Comparison of ENCODE assay signal across 9 mouse cellular contexts in the genomic region with DNA sequence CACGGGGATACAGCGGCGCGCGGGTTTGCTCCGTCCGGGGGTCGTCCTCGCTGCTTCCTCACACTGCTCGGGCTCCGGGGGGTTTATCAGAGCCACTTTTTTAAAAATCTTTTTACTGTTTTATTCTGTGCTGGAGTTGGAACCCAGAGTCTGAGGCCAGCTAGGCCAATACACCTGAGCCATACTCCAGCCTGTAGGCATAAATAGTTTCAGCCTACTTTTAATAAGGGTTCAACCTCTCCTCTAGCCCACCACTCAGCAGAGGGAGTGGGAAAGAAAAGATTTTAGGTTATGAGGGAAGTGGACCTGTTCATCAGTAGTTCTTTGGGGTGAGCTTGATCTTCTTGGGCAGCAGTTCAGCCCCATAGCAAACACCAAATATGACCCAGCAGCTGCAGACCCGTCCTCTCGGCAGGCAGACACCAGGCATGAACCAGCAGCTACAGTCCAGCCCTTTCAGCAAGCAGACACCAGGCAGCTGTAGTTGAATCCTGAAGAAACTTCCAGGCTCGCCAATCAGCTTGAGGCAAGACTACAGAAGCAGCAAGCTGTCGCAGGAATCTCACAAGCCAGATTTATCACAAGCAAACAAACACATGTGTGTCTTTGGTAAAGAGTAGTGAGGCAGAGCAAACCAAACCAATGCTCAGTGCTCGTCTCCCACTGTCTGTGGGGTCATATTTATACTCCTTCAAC. TPM values are rescaled to one million over a fixed set of nuclear protein-coding genes. Genes with fewer than 3 reads are reported as not detected.
DNase-seq lines count a peak whose midpoint lies in the region; ATAC-seq and TF ChIP-seq lines count a peak whose summit lies in the region.
"Had no signal": no experiment of that assay in that cellular context is flagged by ENCODE, and none has a peak within 500 bp of the region (broad histone marks: within the 10 kb centered on the region; RNA-seq: fewer than 3 reads in every experiment).

A gene (minus strand): TSS at position 51 of the 696 bp plus-strand sequence.

- no peaks in the 10 kb centered on the region for H3K9me3 ChIP-seq in intestine, embryonic 14.5 days (ENCODE audit: control insufficient read depth, low read length)
- H3K9me3 ChIP-seq in intestine, postnatal 0 days (ENCODE audit: control insufficient read depth) = no peaks in the 10 kb centered on the region
- no peaks in the 10 kb centered on the region for H3K9me3 ChIP-seq in G1E (replicated peaks)
- no peaks in the 10 kb centered on the region for H3K9me3 ChIP-seq in limb, embryonic 13.5 days

- TF ChIP-seq CTCF in intestine, postnatal 0 days (IDR thresholded peaks at IDR 0.05; ENCODE audit: low read depth) = no peak
- no peak for TF ChIP-seq CTCF in G1E (IDR thresholded peaks at IDR 0.05; ENCODE audit: low read depth, low read length)
- no peak for TF ChIP-seq CTCF in layer of hippocampus, adult 2 months (conservative IDR thresholded peaks at IDR 0.05)

- H3K4me3 ChIP-seq in intestine, embryonic 14.5 days (ENCODE audit: low read depth, low read length) = no peak within 1 kb of the TSS
- no peak within 1 kb of the TSS for H3K4me3 ChIP-seq in intestine, postnatal 0 days (ENCODE audit: low read depth, low read length)
- no peak within 1 kb of the TSS for H3K4me3 ChIP-seq in G1E (ENCODE audit: low read depth, low read length)
- no peak within 1 kb of the TSS for H3K4me3 ChIP-seq in limb, embryonic 13.5 days
- no peak within 1 kb of the TSS for H3K4me3 ChIP-seq in layer of hippocampus, adult 2 months

- H3K36me3 ChIP-seq in intestine, embryonic 14.5 days (ENCODE audit: control insufficient read depth, insufficient read depth, low read length) = no peaks in the 10 kb centered on the region
- H3K36me3 ChIP-seq in intestine, postnatal 0 days (ENCODE audit: control insufficient read depth, insufficient read depth) = no peaks in the 10 kb centered on the region
- no peaks in the 10 kb centered on the region for H3K36me3 ChIP-seq in G1E (replicated peaks)
- H3K36me3 ChIP-seq in limb, embryonic 13.5 days = no peaks in the 10 kb centered on the region

- no peak within 1 kb of the TSS for H3K9ac ChIP-seq in intestine, embryonic 14.5 days (ENCODE audit: low read length)
- no peak within 1 kb of the TSS for H3K9ac ChIP-seq in intestine, postnatal 0 days (ENCODE audit: low read depth, low read length)
- H3K9ac ChIP-seq in limb, embryonic 13.5 days = no peak within 1 kb of the TSS

- H3K4me1 ChIP-seq in intestine, embryonic 14.5 days (replicated peaks; ENCODE audit: control insufficient read depth, insufficient read depth, low read length) = no peaks in the 10 kb centered on the region
- no peaks in the 10 kb centered on the region for H3K4me1 ChIP-seq in intestine, postnatal 0 days (replicated peaks; ENCODE audit: control insufficient read depth, insufficient read depth, low read length)
- H3K4me1 ChIP-seq in G1E (ENCODE audit: insufficient read depth, low read depth, low read length) = peaks cover 12% of the 10 kb centered on the region
- peaks cover 11% of the 10 kb centered on the region for H3K4me1 ChIP-seq in limb, embryonic 13.5 days

- WGBS in intestine, embryonic 14.5 days = 75% methylated on average over 15 of the region's 16 CpGs
- 70% methylated on average over 15 of the region's 16 CpGs for WGBS in intestine, postnatal 0 days
- WGBS in limb, embryonic 13.5 days = 78% methylated on average over 16 of the region's 16 CpGs

- no peak for ATAC-seq in intestine, embryonic 14.5 days (replicated peaks; ENCODE audit: low FRiP score, low TSS enrichment, low read depth)
- ATAC-seq in intestine, postnatal 0 days = no peak
- no peak for ATAC-seq in G1E (ENCODE audit: extremely low read depth, insufficient number of reproducible peaks, low FRiP score, poor library complexity, severe bottlenecking)
- no peak for ATAC-seq in erythroid progenitor cell, adult 5-6 weeks (replicated peaks; ENCODE audit: low FRiP score, poor library complexity, severe bottlenecking)
- no peak for ATAC-seq in limb, embryonic 13.5 days (ENCODE audit: low FRiP score, low read depth)
- no peak for ATAC-seq in frontal cortex, adult (ENCODE audit: low TSS enrichment)

- H3K4me2 ChIP-seq in intestine, embryonic 14.5 days (ENCODE audit: low read length) = no peak within 1 kb of the TSS
- H3K4me2 ChIP-seq in intestine, postnatal 0 days (replicated peaks; ENCODE audit: low read depth) = no peak within 1 kb of the TSS
- H3K4me2 ChIP-seq in limb, embryonic 13.5 days (replicated peaks) = no peak within 1 kb of the TSS

- no peak within 1 kb of the TSS for H3K27ac ChIP-seq in intestine, embryonic 14.5 days (ENCODE audit: low read depth)
- no peak within 1 kb of the TSS for H3K27ac ChIP-seq in intestine, postnatal 0 days (ENCODE audit: low read depth, low read length)
- H3K27ac ChIP-seq in limb, embryonic 13.5 days = no peak within 1 kb of the TSS
- no peak within 1 kb of the TSS for H3K27ac ChIP-seq in layer of hippocampus, adult 2 months

- H3K27me3 ChIP-seq in intestine, embryonic 14.5 days (replicated peaks; ENCODE audit: control insufficient read depth, insufficient read depth, low read length) = no peaks in the 10 kb centered on the region
- no peaks in the 10 kb centered on the region for H3K27me3 ChIP-seq in intestine, postnatal 0 days (replicated peaks; ENCODE audit: control insufficient read depth, insufficient read depth, low read length)
- H3K27me3 ChIP-seq in G1E (ENCODE audit: insufficient read depth, low read length) = peaks cover 34% of the 10 kb centered on the region
- H3K27me3 ChIP-seq in limb, embryonic 13.5 days = 0 out of 2 replicates have a peak, but pooled peaks cover 3% of the 10 kb centered on the region

- DNase-seq in intestine, embryonic 14.5 days (ENCODE audit: low spot score) = no peak
- no peak for DNase-seq in G1E (ENCODE audit: low spot score)
- DNase-seq in urinary bladder, postnatal 4 days (ENCODE audit: low spot score in 2 of 2) = no peak
- no peak for DNase-seq in layer of hippocampus, adult 2 months (ENCODE audit: low spot score in 2 of 2)
- DNase-seq: thymus, postnatal 14 days had no signal

RNA-seq across cellular contexts. Expression of the gene that starts here (rescaled TPM):
- 30.3 and 31.1 TPM in 2 replicates for polyA plus RNA-seq in intestine, embryonic 14.5 days (2014; fragmentation: Nextera tagmentation; extraction: Ambion mirVana)
- 6.8 and 7.8 TPM in 2 replicates for polyA plus RNA-seq in intestine, postnatal 0 days (2015; fragmentation: Nextera tagmentation; extraction: Ambion mirVana)
- total RNA-seq in G1E (2014; fragmentation: Nextera tagmentation) = 66.3 and 84.2 TPM in 2 replicates
- total RNA-seq in G1E (2017) = 80.3 and 87.9 TPM in 2 replicates
- 164 and 205 TPM in 2 replicates for polyA plus RNA-seq in G1E (2012)
- 32.8 and 36.5 TPM in 2 replicates for total RNA-seq in erythroid progenitor cell, adult 5-6 weeks (2015; ENCODE audit: low replicate concordance)
- total RNA-seq in erythroid progenitor cell, adult 5-6 weeks (2017; ENCODE audit: low replicate concordance) = 19.9 and 23.5 TPM in 2 replicates
- polyA plus RNA-seq in limb, embryonic 13.5 days (2015; fragmentation: Nextera tagmentation; extraction: Ambion mirVana) = 31.7 TPM in 2 replicates
- total RNA-seq in layer of hippocampus, adult 2 months (2021) = 1 to 10 TPM; 6.7 to 7.9 TPM
